Mouse (Mus musculus) urinary bladder, adult 18-20 months (tissue): ENCODE measurements around the gene Ap3d1.

ENCODE experiments used
- DNase-seq, 2 experiments: peaks; one replicate each; pipeline ENCODE4 v3.0.0; 2022; ENCODE audit warnings: low spot score in 2 of 2, mixed read lengths in 2 of 2

The Ap3d1 gene

DNA sequence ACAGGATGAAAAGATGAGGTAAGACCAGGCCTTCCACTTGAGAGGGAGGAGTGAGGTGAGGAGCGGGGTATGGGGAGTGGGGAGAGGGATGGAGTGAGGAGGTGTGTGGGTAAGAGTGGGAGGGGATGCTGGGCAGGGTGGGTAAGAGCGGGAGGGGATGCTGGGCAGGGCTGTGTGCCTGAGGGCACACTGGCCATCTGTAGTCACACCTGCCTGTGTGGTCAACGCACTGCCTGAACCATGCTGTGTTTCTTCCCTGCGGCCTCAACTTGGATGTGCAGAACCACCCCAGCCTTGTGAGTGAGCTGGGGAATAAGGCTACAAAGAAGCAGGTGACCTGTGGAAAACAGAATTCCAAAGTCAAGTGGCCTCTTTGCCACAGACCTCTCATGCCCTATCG lies 37.6 kb downstream of the Ap3d1 start:
- DNase-seq, result no peak

GRCm38 (mm10) chr10:80703643-80704042 lies 38.4 kb downstream of the Ap3d1 start:
- no peak for DNase-seq

- DNase-seq, result peak; percentile 93 to 95
Observed at GRCm38 (mm10) chr10:80702536-80703390, 39.3 kb downstream of the Ap3d1 start.

DNA sequence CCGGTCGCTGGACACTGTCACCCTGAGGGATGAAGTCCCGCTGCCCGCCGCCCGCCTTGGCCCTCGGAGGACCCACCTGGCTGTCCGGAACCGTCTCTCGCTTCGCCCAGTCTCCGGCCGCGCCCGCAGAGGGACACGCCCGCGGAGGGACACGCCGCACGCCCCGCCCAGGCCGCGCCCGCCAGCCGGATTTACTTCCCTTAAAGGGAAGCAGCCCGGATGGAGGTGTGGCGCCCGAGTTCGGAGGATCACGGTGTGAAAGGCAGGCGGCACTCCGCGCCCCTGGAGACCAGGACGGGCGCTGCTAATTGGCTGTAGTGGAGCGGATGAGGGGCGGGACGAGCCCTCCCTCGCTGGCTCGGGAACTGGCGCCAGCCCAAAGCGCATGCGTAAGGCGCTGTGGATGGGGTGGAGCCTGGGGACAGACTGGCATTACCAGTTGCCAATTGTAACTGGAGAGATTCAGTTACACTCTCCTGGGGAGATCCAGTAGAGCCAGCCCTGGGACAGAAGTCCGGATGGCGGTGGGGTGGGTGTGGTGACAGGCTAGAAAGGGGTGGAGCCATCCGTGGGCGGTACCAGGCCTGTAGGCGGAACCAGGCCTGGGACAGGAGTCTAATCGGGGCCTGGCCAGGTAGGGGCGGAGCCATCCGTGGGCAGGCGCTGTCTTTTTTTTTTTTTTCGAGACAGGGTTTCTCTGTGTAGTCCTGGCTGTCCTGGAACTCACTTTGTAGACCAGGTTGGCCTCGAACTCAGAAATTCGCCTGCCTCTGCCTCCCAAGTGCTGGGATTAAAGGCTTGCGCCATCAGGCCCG lies 40.1 kb downstream of the Ap3d1 start, which contains the start of the genes Mob3a and Izumo4:
TSS of gene Mob3a (minus strand) at position 257 of the 815 bp plus-strand sequence.
TSS of gene Izumo4 (plus strand) at position 464 of the 815 bp plus-strand sequence.
- DNase-seq, result peak; percentile 96 to 100

- DNase-seq, result no peak
Observed at GRCm38 (mm10) chr10:80700732-80701131, 41.3 kb downstream of the Ap3d1 start.

DNA sequence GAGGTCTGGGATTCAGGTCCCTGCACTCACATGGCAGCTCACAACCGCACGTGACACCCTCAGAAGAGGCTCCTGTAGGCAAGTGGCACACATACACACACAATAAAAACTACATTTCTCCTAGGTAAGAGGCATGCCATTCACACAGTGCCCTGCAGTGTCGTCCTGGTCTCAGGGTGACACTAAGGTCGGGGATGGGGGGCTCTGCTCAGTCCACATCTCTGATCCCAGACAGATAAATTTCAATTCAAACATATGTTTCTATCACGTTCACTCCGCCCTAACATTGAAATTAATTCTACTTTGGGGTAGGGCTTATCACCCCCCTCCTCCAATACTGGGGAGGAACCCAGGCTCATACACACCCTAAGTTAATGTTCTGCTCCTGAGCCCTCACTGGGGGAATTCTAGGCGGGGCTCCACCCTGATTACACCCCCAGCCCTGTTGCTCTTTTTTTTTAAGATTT lies 42.0 kb downstream of the Ap3d1 start:
- no peak for DNase-seq

DNA sequence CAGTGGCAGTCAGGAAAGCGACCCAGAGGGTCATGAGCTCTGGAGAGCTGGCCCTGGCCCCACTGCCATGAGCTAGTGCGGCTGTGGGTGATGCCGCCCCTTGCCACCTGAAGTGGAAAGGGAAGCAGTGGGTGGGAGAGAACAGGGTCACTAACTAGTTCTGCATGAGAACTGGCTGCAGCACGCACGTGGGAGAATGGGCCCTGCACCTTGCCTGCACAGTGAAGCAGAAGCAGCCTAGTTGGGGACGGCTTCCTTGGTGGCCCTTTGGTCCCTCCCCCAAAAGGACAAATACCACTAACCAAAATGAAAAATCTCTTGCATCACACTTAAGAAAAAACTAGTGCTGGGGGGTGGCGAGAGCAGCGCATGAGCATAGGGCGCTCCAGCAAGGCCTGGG lies 43.5 kb downstream of the Ap3d1 start:
- DNase-seq, result no peak

- no peak for DNase-seq
Observed at GRCm38 (mm10) chr10:80697812-80698211, 44.3 kb downstream of the Ap3d1 start.

DNA sequence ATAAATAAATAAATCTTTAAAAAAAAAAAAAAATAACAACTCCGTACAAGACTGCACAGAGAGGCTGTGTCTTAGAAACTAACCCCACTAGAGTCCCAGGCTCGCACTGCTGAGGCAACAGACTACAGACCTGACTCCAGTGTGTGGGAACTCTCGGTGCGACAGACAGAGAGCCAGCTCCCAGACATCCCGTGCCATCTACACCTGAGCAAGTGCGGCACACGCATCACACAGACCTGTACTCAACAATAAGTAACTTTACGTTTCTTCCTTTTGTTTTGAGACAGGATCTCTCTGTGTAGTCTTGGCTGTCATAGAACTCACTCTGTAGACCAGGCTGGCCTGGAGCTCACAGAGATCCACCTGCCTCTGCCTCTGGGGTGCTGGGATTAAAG lies 44.7 kb downstream of the Ap3d1 start:
- DNase-seq, result no peak

DNA sequence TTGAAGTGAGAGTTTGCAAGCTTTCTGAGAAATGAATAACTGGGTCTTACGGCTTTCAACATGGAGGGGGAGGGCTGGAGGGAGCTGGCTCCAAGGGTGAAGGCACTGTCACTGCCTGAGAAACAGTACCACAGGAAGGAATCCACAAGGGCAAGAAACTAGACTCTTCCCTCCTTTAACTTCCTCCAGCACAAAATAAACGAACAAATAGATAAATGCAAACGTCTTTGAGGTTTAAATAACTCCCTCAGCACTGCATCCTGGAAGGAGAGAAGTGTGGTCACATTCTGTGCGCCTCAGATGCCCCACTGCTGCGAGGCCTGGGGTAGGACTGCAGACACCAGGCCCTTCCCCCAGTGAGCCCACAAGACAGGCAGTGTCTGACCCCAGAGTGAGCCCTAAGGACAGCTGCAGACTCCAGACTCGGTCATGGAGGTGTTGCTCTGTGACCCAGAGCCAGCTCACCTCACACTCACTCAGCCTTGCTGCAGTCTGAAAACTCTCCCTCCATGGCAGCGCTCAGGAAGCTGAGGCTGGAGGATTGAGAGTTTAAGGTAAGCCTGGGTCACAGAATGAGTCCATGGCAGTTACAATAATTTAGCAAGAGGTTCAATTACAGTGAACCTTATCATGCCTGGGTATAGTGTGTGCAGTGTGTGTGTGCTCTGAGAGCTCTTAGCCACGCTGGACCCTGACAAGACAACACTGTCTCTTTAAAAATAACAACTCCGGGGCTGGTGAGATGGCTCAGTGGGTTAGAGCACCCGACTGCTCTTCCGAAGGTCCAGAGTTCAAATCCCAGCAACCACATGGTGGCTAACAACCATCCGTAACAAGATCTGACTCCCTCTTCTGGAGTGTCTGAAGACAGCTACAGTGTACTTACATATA lies 45.3 kb downstream of the Ap3d1 start:
- DNase-seq, result no peak

DNA sequence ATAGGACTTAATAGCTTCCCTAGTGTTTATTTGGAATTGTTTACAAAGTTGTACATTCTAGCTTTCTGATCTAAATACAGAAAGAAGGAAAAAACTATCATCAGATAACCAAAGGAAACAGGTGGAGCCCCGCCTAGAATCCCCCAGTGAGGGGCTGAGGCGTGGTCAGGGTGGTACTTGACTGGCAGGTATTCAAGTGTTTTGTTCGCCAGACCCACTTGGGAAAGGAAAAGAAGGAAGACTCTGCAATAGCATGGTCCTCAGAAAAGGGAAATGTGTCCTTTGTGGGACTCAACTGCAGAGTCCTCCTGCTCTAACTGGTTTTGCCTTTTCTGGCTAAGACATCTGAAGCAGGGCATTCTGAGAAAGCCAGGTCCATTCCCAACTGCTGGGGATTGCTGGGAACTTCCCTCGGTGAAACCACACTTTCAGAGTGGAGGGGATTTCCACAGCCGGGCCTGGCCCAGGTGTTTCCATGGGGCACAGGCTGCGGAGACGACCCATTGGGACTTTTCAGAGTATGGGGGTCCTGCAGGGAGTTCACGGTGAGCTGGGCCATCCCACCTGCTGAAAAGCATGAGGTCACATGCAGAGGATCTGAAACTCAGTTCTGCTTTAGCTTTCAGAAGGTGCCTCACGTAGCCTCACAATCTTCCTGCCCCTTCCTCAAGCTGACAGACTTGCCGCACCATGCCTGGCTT lies 46.1 kb downstream of the Ap3d1 start:
- no peak for DNase-seq

GRCm38 (mm10) chr10:80695186-80695585 lies 46.9 kb downstream of the Ap3d1 start:
- DNase-seq, result peak in 1 of 2 experiments; percentile 27

DNA sequence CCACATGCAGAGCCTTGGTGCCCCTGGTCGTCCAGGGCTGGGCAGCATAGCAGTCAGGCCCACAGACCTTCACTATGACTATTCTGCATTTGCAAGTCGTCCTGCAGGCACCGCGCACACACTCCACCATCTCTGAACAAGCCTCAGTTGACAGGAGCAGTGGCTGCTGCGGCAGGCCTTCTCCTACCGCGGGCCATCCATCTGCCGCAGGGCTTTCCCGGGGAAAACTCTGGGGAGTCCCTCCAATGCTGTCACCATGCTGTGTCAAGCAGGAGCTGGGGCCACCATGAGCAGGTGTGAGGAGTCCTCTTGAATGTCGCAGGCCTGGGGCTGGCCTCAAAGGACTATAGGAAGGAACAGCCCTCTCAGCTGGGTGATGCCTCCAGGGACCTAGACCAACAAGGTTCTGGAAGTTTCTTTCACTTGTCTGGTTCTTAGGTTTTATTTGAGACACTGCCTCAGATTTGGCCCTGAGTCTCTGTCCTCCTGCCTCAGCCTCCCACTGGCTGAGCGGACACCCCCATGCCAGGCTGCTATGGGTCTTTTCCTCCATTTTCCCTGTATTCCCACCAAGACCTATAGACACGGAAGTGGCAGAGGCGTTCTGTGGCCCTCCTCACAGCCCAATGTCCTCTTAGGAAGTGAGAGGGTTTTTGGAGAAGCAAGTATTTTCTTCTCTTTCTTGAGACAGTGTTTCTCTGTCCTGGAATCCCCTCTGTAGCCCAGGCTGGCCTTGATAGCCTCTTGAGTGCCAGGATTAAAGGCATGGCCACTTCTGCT lies 47.7 kb downstream of the Ap3d1 start:
- DNase-seq, result no peak

GRCm38 (mm10) chr10:80693401-80694045 lies 48.5 kb downstream of the Ap3d1 start:
- DNase-seq, result no peak

DNA sequence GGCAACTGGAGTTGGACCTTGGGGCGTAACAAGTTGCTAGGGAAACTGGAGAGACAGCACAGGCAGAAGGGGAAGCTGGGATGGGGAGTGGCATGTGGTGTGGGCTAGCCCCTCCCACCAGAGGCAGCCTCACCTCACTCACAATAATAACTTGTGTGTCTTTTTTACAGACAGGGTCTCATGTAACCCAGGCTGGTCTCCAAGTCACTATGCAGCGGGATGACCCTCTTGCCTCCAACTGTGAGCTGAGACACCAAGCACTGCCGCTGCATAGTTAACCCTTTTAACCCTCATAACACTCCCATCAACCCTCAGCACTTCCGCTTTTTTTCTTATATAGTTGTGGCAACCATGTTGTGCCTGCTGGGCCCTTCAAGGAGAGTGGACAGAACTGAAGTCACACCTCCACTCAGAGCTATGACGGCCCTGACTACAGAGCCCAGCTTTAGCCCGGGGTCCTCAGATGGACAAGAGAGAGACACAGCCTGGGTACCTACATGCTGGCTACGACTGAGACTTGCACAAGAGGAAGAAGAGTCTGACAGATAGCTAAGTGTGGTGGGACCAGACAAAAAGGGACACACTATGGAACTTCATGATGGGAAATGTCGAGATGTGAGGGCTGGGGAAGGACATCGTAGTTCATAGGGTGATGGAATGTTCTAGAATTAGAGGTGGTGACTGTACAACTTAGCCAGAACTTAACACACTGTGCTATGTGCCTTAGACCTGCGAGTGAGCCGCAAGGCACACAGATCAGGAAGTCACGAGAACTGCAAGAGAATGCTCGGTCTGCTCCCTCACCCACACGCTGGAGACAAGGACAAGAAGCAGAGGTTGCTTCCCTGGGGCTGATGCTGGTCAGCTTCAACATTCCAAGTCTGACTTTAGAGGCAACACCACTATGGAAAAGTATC lies 49.6 kb downstream of the Ap3d1 start:
- no peak for DNase-seq

- DNase-seq, result peak in 1 of 2 experiments; percentile 62
Observed at GRCm38 (mm10) chr10:80687850-80688249, 54.2 kb downstream of the Ap3d1 start.

DNA sequence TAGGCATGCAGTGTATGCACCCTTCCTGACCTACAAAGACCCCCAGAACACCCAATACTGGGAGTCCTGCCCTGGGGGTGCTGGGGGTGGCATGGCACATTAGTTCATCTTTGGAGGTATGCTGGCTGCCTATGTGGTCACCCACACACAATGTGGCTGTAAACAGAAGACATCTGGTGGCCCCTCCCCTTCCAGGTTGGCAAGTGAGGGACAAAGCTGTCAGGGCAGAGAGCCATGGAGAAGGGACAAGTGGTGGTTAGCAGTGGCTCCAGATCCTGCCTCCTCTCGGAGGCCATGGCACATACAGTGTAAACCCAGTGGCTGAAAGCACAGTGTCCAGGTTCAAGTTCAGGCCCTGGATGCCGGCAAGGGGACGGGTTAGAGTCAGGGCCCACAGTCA lies 55.4 kb downstream of the Ap3d1 start:
- DNase-seq, result no peak

DNA sequence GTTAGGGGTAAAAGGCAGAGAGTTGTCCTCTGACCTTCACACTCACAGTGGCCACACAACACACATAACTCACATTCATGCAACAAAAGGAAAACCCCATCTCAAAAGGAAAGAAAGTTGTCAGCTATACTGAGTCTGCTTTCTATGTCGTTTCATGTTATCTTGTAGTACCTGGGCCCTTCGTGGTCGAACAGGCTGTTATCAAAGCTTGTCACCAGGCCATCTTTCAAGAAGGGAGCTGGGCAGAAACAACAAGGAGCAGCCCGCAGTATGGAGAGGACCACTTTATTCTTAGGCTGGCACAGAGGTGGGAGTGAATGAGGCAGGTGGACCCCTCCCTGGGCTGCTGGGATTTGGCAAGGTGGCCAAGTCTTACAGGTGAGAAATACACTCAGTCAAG lies 57.1 kb downstream of the Ap3d1 start:
- no peak for DNase-seq
